Mouse (Mus musculus) T-helper 1 cell (primary cell): Measurements from ENCODE around the gene Tmem8.
"Not testable (repeated sequence)": the region's sequence is repeated elsewhere in the genome, so short reads cannot be mapped to it uniquely, and the experiment has no call there.

Experiments
- in situ Hi-C: fragments of 300-600 bp; cut with MboI, MseI; formaldehyde crosslinking; loops from one replicate; pipeline ENCODE4 v1.15.1; 2025; ENCODE audit warnings: high pct_unique_total_duplicates

The Tmem8 gene

DNA sequence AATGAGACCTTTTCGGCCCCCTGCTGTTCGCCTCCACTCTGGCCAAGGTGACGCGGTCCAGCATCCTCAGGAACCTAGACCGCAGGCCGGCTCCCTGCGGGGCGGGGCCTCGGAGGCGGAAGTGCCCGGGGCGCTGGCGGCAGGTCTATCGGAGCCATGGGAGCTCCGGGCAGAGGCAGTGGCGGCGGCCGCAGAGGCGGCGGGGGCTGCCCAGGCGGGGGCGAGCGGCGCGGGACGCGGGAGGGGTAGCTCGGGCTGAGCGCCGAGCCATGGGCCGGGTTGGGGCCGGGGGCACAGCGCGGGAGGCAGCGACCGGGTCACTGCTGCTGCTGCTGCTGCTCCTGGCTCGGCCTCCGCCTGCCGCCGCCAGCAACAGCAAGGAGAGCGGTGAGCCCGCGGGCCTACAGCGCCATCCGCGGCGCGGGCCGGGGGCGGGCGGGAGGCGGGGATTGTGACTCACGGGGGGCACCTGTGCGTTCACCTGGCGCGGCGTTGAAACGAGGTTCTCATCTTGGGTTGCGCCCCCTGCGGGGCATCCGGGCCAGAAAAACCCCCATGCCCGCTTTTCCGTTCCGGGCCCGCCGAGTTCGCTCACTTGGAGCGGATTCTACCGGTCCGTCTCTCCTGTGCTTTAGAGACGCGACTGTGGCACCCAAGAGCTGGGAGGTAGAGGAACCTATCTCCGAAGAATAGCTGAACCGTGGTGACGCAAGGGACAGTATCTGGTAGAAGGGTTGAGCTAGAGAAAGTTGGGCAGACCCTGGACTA lies at the start of gene Tmem8:
Gene Tmem8, plus strand, starts transcription at position 119 of the 768 bp plus-strand sequence.
- in situ Hi-C loops, result no loop called here

GRCm38 (mm10) chr17:26064916-26065315 lies 48.2 kb upstream of the Tmem8 start:
- in situ Hi-C loops, result no loop called here

- in situ Hi-C loops, result no loop called here
These were observed 46.5 kb upstream of the Tmem8 start for GRCm38 (mm10) chr17:26066488-26067020.

DNA sequence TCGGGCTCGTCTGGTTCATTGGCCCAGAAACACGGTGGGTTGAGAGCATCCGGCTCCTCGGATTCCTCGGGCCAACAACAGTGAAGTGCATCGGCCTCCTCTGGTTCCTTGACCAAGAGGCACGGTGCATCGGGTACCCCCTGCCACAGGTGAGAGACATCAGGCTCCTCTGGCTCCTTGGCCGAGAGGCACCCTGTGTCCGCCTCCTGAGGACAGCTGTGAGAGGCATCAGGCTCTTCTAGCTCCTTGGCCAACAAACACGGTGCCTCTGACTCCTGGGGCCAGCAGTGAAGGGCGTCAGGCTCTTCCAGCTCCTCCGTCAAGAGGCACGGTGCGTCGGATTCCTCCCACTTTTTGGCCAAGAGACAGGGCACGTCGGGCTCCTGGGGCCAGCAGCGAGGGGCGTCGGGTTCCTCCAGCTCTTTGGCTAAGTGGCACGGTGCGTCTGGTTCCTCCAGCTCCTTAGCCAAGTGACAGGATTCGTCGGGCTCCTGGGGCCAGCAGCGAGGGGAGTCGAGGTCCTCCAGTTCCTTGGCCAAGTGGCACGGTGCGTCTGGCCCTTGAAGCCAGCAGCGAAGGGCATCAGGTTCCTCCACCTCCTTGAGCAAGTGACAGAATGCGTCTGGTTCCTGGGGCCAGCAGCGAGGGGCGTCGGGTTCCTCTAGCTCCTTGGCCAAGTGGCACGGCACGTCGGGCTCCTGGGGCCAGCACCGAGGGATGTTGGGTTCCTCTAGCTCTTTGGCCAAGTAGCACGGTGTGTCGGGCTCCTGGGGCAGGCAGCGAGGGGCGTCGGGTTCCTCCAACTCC lies 44.9 kb upstream of the Tmem8 start:
- in situ Hi-C loops, result no loop called here

- in situ Hi-C loops, result no loop called here
These were observed 44.0 kb upstream of the Tmem8 start, which contains the start of gene Rab11fip3 for GRCm38 (mm10) chr17:26068831-26069739. Gene Rab11fip3 (minus strand): TSS chr17:26069555.

- in situ Hi-C loops, result no loop called here
These were observed 43.0 kb upstream of the Tmem8 start for GRCm38 (mm10) chr17:26070136-26070535.

GRCm38 (mm10) chr17:26075246-26075645 lies 37.9 kb upstream of the Tmem8 start:
- in situ Hi-C loops, result no loop called here

- in situ Hi-C loops, result no loop called here
These were observed 34.2 kb upstream of the Tmem8 start for GRCm38 (mm10) chr17:26078851-26079250.

- in situ Hi-C loops, result no loop called here
These were observed 32.2 kb upstream of the Tmem8 start for GRCm38 (mm10) chr17:26080867-26081266.

GRCm38 (mm10) chr17:26087059-26087564 lies 26.0 kb upstream of the Tmem8 start:
- in situ Hi-C loops, result no loop called here

DNA sequence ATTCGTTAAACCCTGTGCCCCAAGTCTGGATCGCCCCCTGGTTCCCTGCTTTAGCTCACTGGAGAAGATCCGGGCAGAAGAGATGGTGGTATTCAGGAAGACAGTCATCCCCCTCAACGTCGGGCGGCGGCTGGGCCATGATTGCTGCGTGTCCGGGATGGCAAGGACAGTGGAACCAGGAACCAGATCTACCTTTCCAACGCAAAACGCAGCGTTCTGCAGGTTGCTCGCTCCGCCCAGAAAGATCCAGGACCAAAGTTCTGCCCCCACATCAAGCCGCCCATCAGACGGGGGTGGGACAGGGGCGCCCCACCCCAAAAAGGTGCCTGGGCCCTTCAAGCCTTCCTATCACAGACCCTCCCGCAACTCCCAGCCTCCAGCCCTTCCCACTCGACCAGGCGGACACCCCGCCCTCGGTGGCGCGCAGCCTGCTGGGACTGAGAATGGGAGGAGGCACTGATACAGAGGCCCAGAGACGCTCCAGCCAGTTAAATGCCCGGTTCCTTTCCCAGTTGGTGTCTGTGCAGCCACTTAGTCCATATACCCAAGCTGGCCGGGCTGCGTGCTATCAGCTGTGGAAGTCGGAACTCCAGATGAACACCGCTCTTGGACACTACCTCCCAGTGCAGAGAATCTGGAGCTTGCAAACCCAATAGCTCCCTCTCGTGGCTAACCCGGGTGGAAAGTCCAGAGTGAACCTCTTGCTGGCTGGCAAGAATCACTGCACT lies 23.0 kb upstream of the Tmem8 start, which contains the start of gene Decr2:
Gene Decr2, minus strand, starts transcription at position 433 of the 728 bp plus-strand sequence.
- in situ Hi-C loops, result no loop called here

DNA sequence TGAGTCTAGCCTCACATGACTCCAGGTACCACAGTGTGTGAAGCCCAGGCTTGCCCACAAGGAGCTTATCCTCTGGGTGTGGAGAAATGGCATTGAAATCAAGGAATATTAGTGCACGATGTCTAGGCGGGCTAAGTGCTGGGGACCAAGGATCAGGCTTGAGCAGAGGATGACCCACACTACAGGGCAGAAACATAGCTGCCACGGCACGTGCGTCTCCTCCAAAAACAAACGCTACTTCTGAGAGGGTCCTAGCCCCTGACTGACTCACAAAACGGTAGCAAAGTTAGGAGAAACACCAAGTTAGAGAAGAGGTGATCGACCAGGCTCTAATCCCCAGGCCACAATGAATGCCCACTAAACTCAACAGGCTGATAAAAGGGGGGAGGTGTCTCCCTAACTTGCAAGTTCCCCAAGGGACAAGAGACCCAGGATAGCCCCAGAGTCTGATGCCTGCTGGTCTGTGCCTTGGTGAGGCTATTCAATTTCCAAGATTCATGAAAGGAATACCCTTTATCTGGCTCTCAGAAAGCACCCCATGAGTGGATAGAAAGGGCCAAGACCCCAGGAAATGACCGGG lies 18.5 kb upstream of the Tmem8 start:
- in situ Hi-C loops, result no loop called here

DNA sequence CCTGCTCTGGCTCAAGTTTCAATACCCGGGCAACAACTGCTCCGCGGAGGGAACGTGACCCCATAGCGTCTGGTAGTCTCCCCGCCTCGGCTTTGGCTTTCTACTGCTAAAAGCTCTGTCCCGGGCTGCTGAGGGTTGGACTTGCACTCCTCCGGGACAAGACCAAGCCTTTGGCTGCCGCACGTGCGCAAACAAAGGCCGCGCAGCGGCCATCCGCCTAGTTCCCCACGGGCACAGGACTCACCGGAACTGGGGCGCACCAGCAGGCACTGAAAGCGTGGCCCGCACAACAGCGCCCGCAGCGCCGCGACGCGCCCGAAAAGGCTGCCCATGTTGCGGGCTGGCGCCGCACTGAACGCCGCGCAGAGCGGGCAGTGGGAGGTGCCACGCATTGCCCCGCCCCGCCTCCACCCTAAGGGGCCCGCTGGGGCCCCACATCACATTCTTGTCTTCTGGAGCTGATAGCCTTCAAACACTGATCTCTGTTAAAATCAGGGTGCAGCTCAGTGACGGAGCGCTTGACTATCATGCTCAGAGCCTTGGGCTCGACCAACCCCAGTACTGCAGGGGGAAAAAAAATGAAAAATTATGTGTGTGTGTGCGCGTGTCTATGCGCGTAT lies 17.9 kb upstream of the Tmem8 start, which contains the start of gene Nme4:
Gene Nme4, minus strand, starts transcription at position 482 of the 620 bp plus-strand sequence.
- in situ Hi-C loops, result no loop called here

DNA sequence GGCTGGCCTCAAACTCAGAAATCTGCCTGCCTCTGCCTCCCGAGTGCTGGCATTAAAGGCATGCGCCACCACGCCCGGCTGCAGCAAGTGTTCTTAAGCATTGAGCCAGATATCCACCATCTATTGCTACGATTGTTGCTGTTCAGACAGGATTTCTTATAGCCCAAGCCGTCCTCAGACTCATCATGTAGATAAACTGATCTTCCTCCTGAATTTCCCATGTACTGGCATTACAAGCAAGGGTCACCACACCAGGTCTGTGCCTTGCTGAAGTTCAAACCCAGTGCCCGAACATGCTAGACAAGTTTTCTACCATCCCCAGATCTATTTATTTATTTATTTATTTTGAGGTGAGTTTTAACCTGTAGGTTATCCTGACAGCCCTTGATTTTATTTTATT lies 14.6 kb upstream of the Tmem8 start:
- in situ Hi-C loops, result no loop called here

- in situ Hi-C loops, result not testable (repeated sequence)
These were observed 13.8 kb upstream of the Tmem8 start for GRCm38 (mm10) chr17:26099316-26099715.

DNA sequence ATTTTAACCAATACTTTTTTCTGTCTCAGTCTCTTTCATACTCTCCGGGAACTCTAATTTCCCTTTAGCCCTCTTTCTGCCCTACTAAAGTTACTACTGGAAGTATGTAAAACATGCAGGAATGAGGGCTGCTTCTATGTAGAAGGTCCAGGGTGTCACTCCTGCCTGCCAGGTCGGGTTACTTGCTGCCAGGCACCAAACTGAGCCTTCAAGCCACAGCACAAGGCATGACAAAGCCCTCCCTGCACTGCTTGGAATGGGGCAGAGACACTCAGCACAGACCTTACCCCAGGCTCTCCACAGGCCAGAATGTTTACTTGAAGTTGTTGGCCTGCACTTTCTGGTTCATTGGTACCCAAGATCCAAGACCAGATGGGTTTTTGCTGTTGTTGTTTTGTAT lies 12.9 kb upstream of the Tmem8 start:
- in situ Hi-C loops, result no loop called here

GRCm38 (mm10) chr17:26101478-26101877 lies 11.6 kb upstream of the Tmem8 start:
- in situ Hi-C loops, result no loop called here

DNA sequence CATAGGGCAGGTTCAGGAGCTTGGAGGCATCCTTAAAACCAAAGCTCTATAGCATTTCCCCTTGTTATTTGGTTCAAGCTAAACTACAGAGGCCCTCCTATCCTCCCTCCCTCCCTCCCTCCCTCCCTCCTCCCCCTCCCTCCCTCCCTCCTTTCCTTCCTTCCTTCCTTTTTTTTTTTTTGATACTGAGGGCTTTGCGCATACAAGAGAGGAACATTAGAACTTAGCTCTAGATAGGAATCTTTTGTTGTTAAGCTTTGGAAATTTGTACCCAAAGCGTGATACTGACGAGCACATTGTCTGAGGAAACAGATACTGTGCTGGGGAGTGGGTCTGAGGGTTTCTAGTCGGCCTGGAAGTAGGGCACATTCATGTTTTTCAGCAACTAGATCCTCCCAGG lies 7.5 kb upstream of the Tmem8 start:
- in situ Hi-C loops, result no loop called here

- in situ Hi-C loops, result no loop called here
These were observed 2.9 kb upstream of the Tmem8 start for GRCm38 (mm10) chr17:26110156-26110555.

DNA sequence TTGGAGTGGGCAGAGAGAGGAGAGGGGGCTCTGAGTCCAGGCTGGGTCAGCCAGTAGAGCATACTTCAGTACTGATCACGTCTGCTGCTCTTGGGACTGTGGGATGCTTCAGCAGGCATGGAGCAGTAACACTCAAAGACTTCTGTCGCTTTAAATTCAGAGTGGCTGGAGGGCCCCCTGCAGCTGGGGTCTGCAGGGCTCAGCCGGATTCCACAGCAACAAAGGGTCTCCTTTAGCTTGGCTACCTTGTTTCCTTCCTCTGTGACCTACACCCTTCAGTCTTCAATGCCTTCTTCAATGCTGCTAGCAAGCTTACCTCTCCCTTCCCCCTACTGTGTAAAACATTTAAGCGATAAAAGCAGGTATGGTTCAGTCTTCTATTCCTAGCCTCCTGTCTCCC lies 2.1 kb upstream of the Tmem8 start:
- in situ Hi-C loops, result no loop called here
